Mouse (Mus musculus) cortical plate, adult 2 months (tissue): ENCODE results near the gene Cmas. TPM values are rescaled to one million over a fixed set of nuclear protein-coding genes. Genes with fewer than 3 reads are reported as not detected.

ENCODE experiments used
- H3K27ac ChIP-seq: fragments of 200-500 bp; 2 replicates; pipeline ENCODE4 v1.5.1; 2012; ENCODE audit warnings: low read length, control low read depth, inconsistent platforms; ENCODE audit not compliant: insufficient read depth
- H3K4me1 ChIP-seq: fragments of 200-500 bp; 2 replicates; pipeline ENCODE4 v1.6.1; 2011; ENCODE audit warnings: low read length; ENCODE audit not compliant: control insufficient read depth, insufficient read depth
- H3K4me3 ChIP-seq: fragments of 200-500 bp; 2 replicates; pipeline ENCODE4 v1.5.1; 2011; ENCODE audit warnings: mild to moderate bottlenecking, low read length, control low read depth; ENCODE audit not compliant: insufficient read depth
- CTCF ChIP-seq: fragments of 200-500 bp; IDR thresholded peaks from 2 replicates; pipeline ENCODE4 v1.5.1; 2011; ENCODE audit warnings: mild to moderate bottlenecking, control low read depth, low read length; ENCODE audit not compliant: insufficient read depth; ENCODE audit errors: extremely low read depth
- POLR2A ChIP-seq: fragments of 200-500 bp; IDR thresholded peaks from 2 replicates; pipeline ENCODE4 v1.6.1; 2011; ENCODE audit warnings: mild to moderate bottlenecking, low read length, control low read depth; ENCODE audit not compliant: insufficient read depth; ENCODE audit errors: extremely low read depth
- polyA plus RNA-seq: library from polyadenylated mRNA; depleted of rRNA; stranded (reverse); fragments of >200 nt; gene quantifications from 2 replicates; pipeline ENCODE4 v1.2.3, GENCODE M21; 2012; rRNA removed

The Cmas gene
- polyA plus RNA-seq, 1 experiment, result 88.2 TPM

- H3K4me1 ChIP-seq, result no peaks in the 10 kb centered on the region
- TF ChIP-seq POLR2A (no peak), CTCF (no peak)
- H3K27ac ChIP-seq, result no peak overlapping the region
- no peak overlapping the region for H3K4me3 ChIP-seq
Measured at GRCm38 (mm10) chr6:142815513-142815912, 59.0 kb downstream of the Cmas start.

GRCm38 (mm10) chr6:142818306-142818705, 61.8 kb downstream of the Cmas start:
- no peak for TF ChIP-seq POLR2A
- TF ChIP-seq CTCF, result no peak
- no peak overlapping the region for H3K4me3 ChIP-seq
- H3K27ac ChIP-seq, result no peak overlapping the region
- H3K4me1 ChIP-seq, result no peaks in the 10 kb centered on the region

- Histone ChIP-seq H3K27ac (no peak overlapping the region), H3K4me1 (no peaks in the 10 kb centered on the region), H3K4me3 (no peak overlapping the region)
- TF ChIP-seq POLR2A, result no peak
Measured at GRCm38 (mm10) chr6:142823008-142823787, 66.7 kb downstream of the Cmas start.

Other genes with a start within 250 kb of the Cmas start
- 1,109 and 1,198 TPM in 2 replicates for gene Ldhb, start 248.7 kb upstream of the Cmas start, polyA plus RNA-seq
- gene Kcnj8, start 185.1 kb upstream of the Cmas start, polyA plus RNA-seq, result 5.1 and 5.6 TPM in 2 replicates
- 3.1 and 3.2 TPM in 2 replicates for gene Abcc9, start 54.4 kb upstream of the Cmas start, polyA plus RNA-seq
- gene Sult6b2, start 47.8 kb downstream of the Cmas start, polyA plus RNA-seq, result 0.13 TPM in 2 replicates
- 9.0 and 10.3 TPM in 2 replicates for gene St8sia1, start 207.8 kb downstream of the Cmas start, polyA plus RNA-seq